Mouse (Mus musculus) olfactory bulb, adult 2 months (tissue): ENCODE data around the gene Fitm2.

Experiments used
- CTCF ChIP-seq: fragments of 200-500 bp; IDR thresholded peaks from 2 replicates; pipeline ENCODE4 v1.5.1; 2012; ENCODE audit warnings: low read depth, mild to moderate bottlenecking, low read length, moderate library complexity; ENCODE audit not compliant: insufficient read depth
- POLR2A ChIP-seq: fragments of 200-500 bp; IDR thresholded peaks from 2 replicates; pipeline ENCODE4 v1.6.1; 2012; ENCODE audit warnings: mild to moderate bottlenecking, low read depth, low read length, moderate library complexity; ENCODE audit not compliant: insufficient read depth

DNA sequence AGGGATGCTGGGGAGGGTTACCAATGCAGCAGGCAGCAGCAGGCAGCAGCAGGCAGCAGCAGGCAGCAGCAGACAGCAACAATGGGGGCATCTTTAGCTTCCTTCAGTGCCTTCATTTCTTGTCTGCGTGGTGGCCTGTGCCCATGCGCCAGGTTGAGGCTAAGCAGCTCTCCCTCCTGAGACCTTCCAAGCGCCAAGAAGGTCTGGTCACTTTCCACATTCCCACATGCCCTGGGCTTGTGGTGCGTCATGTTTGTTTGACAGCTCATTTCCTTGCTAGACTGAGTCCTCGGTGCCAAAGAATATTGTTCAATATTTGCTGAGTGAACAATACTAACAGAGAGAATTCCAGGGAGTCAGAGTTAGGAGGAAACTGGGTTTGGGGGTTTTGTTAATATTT, 21.5 kb upstream of the Fitm2 start:
- TF ChIP-seq CTCF (no peak), POLR2A (no peak)
